Mouse (Mus musculus) lung, adult 2 months (tissue): ENCODE data around the gene Hoxd8.

Experiments
- CTCF ChIP-seq: fragments of 200-500 bp; IDR thresholded peaks from 2 replicates; pipeline ENCODE4 v1.5.1; 2011; ENCODE audit warnings: mild to moderate bottlenecking, low read length, control low read depth; ENCODE audit not compliant: insufficient read depth
- POLR2A ChIP-seq: fragments of 200-500 bp; IDR thresholded peaks from 2 replicates; pipeline ENCODE4 v1.6.1; 2011; ENCODE audit warnings: low read depth, mild to moderate bottlenecking, control low read depth, low read length, borderline replicate concordance; ENCODE audit errors: extremely low read depth

- no peak for TF ChIP-seq POLR2A
- TF ChIP-seq CTCF, result no peak
These were observed 12.2 kb upstream of the Hoxd8 start for GRCm38 (mm10) chr2:74691995-74692807.
